Mouse (Mus musculus): ENCODE results near the gene Rab11b.

The Rab11b gene

DNA sequence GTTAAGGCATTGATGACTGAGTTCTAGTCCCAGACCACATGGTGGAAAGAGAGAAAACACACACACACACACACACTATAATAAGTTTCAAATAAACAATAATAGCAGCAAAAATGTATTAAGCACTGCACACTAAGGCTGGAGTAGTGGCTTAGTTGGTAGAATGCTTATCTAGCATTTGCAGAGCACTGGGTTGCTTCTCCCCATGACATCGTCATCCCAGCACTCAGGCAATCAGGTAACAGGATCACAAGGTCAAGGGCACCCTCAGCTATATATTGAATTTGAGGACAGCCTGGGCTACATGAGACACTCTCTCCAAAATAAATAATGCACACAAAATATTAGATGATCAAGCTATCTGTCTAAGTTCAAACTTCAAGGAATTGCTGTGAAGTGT is 45.6 kb downstream of the Rab11b start:
- no peak for DNase-seq (ENCODE audit: low read depth, low spot score)
- no peaks in the 10 kb centered on the region for H3K36me3 ChIP-seq (ENCODE audit: control insufficient read depth, insufficient read depth, low read length, poor library complexity, severe bottlenecking)
- H3K27me3 ChIP-seq (ENCODE audit: control insufficient read depth, insufficient read depth, low read length, poor library complexity, severe bottlenecking): no peaks in the 10 kb centered on the region

DNA sequence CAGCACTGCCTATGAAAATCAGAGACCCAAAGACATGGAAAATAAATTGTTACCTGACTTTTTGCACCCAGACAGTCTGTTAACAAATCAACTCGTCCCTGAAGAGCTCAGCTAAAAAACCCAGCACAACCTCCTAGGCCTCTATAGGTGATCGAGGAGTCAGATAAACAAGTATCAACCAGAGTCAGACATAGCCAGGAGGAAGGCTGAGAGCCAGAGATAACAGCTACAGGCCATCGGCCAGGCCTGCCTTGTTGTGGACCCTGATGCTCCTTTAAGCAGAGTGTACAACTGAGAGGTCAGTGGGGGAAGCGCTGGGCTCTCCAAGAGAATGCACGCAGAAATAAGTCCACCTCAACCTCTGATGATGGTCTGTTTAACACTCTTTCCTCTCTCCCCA is 47.1 kb downstream of the Rab11b start:
- no peak for DNase-seq (ENCODE audit: low read depth, low spot score)
- H3K27me3 ChIP-seq (ENCODE audit: control insufficient read depth, insufficient read depth, low read length, poor library complexity, severe bottlenecking): no peaks in the 10 kb centered on the region
- peaks cover 4% of the 10 kb centered on the region; the same call in 1 of the 2 replicates for H3K36me3 ChIP-seq (ENCODE audit: control insufficient read depth, insufficient read depth, low read length, poor library complexity, severe bottlenecking)

DNA sequence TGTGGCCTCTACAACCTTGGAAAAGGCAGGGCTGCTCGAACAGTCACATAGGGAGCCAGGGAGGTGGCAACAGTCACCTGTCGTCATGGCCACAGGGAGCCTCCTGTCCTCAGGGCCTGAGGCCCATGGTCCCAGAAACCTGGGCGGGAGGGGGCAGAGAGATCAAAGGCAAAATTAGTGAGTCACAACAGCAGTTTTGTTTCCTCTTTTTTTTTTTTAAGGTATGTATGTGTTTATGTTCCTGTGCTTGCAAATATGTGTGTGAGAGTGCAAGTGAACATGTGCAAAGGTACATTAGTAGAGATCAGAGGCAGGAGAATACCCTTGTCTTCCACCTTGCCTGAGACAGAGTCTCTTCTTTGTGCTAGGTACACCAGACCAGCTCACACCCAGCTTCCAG is 50.5 kb downstream of the Rab11b start:
- Histone ChIP-seq H3K36me3 (ENCODE audit: control insufficient read depth, insufficient read depth, low read length, poor library complexity, severe bottlenecking) (peaks cover 4% of the 10 kb centered on the region), H3K27me3 (ENCODE audit: control insufficient read depth, insufficient read depth, low read length, poor library complexity, severe bottlenecking) (no peaks in the 10 kb centered on the region)
- no peak for DNase-seq (ENCODE audit: low read depth, low spot score)

DNA sequence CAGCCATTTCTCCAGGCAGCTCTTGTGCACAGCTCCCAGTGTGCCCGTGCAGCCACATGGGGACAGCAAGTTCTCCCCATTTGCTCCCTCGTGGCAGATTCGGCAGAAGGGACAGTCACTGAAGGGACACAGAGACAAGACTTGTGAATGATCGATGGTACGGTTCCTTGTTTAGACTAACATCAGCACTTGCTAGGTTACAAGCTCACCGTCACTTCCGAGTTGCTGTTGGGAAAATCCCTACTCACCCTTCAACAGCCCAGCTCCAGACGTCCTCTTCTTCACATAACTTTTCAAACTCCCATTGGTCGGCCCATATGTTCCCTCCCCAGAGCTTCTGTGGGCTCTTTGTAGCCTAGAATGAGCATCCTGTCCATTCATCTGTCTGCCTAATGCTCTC is 57.2 kb downstream of the Rab11b start:
- H3K36me3 ChIP-seq (ENCODE audit: control insufficient read depth, insufficient read depth, low read length, poor library complexity, severe bottlenecking): peaks cover 2% of the 10 kb centered on the region; the same call in 1 of the 2 replicates
- no peaks in the 10 kb centered on the region for H3K27me3 ChIP-seq (ENCODE audit: control insufficient read depth, insufficient read depth, low read length, poor library complexity, severe bottlenecking)
- DNase-seq (ENCODE audit: low read depth, low spot score): no peak

GRCm38 (mm10) chr17:33702178-33702577 is 58.2 kb downstream of the Rab11b start:
- H3K27me3 ChIP-seq (ENCODE audit: control insufficient read depth, insufficient read depth, low read length, poor library complexity, severe bottlenecking): no peaks in the 10 kb centered on the region
- H3K36me3 ChIP-seq (ENCODE audit: control insufficient read depth, insufficient read depth, low read length, poor library complexity, severe bottlenecking): peaks cover 2% of the 10 kb centered on the region; the same call in 1 of the 2 replicates
- DNase-seq (ENCODE audit: low read depth, low spot score): no peak

GRCm38 (mm10) chr17:33695471-33695870 is 64.9 kb downstream of the Rab11b start:
- Histone ChIP-seq H3K36me3 (ENCODE audit: control insufficient read depth, insufficient read depth, low read length, poor library complexity, severe bottlenecking) (peaks cover 3% of the 10 kb centered on the region; the same call in 1 of the 2 replicates), H3K27me3 (ENCODE audit: control insufficient read depth, insufficient read depth, low read length, poor library complexity, severe bottlenecking) (no peaks in the 10 kb centered on the region)
- DNase-seq (ENCODE audit: low read depth, low spot score): no peak

Measured in splenic B cell, adult 2 months (primary cell).